Mouse (Mus musculus) olfactory bulb, adult 2 months (tissue): ENCODE data around the gene Vamp2.

ENCODE experiments used
- CTCF ChIP-seq: fragments of 200-500 bp; IDR thresholded peaks from 2 replicates; pipeline ENCODE4 v1.5.1; 2012; ENCODE audit warnings: low read depth, mild to moderate bottlenecking, low read length, moderate library complexity; ENCODE audit not compliant: insufficient read depth
- POLR2A ChIP-seq: fragments of 200-500 bp; IDR thresholded peaks from 2 replicates; pipeline ENCODE4 v1.6.1; 2012; ENCODE audit warnings: mild to moderate bottlenecking, low read depth, low read length, moderate library complexity; ENCODE audit not compliant: insufficient read depth

DNA sequence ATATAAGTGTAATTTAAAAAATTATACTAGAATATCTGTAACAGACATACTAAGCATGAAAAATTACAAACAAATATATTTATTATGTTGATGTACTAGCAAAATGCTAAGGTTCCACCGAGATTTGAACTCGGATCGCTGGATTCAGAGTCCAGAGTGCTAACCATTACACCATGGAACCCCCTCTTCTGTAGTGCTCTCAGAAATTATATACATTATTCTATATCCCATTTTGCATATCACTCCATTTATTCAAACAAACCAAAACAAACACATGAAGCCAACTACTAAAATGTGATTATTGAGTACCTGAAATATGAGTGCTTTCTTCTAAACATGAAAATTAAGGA, 36.2 kb downstream of the Vamp2 start:
- TF ChIP-seq POLR2A (no peak), CTCF (no peak)
